Mouse (Mus musculus) kidney, adult 2 months (tissue): ENCODE data around the gene Kdm5c.

Experiments
- CTCF ChIP-seq: fragments of 200-500 bp; conservative IDR thresholded peaks from 2 replicates; pipeline ENCODE4 v1.5.1; 2011; ENCODE audit warnings: low read depth, mild to moderate bottlenecking, control low read depth, low read length, moderate library complexity, mixed read lengths; ENCODE audit not compliant: insufficient read depth, insufficient read length
- POLR2A ChIP-seq: fragments of 200-500 bp; IDR thresholded peaks from one replicate; pipeline ENCODE4 v1.6.1; 2011; ENCODE audit warnings: low read depth, low read length, control low read depth

DNA sequence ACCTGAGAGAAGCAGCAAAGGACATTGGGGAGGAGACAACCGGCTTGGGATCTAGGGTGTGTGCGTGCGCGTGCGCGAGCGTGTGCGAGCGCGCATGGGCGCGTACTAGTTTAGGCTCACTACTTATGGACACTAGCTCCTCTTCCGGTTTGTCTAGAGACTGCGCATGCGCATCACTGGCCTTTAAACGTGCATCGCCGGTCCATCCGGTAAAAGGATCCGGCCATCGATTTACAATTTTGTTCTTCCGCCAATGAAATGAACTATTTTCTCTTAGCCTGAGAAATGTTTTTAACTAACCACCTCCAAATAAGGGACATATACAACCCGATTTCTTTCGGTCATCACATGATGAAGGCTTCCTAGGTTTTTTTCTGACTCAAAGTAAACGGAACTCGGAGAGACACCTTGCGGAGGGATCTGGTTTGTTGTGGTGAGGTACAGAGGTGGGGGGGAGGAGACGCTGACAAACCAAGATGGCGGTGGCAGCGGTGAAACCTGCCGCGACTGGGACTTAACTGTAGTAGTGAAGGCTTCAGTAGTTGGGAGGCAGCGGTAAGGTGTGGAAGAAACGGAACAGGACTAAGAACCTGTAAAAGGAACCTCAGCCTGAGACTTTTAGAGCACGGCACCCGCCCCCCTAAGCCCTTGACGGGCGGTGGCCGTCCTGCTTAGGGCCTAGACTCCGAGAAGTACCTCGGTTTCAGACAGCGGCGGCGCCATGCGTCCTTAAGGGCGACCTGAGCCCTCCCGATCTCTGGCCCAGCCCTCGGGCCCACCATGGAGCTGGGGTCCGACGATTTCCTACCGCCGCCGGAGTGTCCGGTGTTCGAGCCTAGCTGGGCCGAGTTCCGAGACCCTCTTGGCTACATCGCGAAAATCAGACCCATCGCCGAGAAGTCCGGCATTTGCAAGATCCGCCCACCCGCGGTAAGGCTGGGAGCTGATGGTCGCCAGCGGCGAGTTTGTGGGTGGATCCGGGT lies at the start of gene Kdm5c:
- no peak for TF ChIP-seq CTCF
- TF ChIP-seq POLR2A = peak; percentile 45
